Mouse (Mus musculus) frontal cortex, adult (tissue): ENCODE measurements around the gene Sec22b.
A peak's percentile ranks its signal among the peaks of the same experiment; 100 is the strongest.

Experiments used
- ATAC-seq: cut with Nextera tagmentation; 2 replicates; pipeline ENCODE4 v1.9.2; 2017; ENCODE audit warnings: mild to moderate bottlenecking, moderate library complexity, mixed read lengths; ENCODE audit not compliant: low TSS enrichment

Gene Sec22b

DNA sequence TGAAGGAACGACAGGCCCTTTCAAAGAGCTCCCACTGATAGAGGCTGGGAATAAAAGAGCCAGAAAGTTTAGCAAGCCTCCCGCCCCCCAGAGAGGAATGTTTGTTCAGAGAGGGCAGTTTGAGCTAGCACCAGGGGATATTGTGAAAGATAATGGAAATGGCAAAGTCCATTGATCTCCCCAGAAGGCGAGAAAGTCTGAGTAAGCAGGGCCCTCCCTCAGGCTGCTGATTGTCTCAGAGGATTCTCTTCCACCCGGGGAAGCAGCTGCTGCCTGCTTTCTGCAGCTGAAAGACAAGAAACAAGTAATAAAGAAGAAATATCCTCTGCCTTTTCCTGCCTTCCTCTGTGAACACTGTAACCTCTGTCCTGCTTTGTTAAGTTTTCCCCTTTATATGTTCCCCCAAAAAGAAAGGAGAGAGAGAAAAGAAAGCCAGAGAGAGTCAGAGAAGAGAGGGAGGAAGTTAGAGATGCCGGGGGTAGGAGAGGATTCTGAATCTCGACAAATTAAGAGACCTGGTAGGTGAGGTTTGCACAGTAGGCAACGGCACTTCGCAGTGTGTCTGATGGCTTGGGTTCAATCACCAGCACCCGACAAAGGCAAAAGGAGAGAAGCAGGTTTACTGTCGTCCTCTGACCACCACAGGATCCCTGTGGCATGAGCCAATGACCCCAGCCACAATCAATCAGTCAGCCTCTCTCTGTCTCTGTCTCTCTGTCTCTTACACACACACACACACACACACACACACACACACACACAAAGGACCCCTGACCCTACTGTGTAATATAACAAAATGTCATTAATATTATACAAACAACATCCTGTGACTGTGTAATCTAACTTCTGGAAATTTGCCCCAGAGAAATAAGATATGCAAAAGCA is 38.9 kb downstream of the Sec22b start:
- ATAC-seq = no peak

DNA sequence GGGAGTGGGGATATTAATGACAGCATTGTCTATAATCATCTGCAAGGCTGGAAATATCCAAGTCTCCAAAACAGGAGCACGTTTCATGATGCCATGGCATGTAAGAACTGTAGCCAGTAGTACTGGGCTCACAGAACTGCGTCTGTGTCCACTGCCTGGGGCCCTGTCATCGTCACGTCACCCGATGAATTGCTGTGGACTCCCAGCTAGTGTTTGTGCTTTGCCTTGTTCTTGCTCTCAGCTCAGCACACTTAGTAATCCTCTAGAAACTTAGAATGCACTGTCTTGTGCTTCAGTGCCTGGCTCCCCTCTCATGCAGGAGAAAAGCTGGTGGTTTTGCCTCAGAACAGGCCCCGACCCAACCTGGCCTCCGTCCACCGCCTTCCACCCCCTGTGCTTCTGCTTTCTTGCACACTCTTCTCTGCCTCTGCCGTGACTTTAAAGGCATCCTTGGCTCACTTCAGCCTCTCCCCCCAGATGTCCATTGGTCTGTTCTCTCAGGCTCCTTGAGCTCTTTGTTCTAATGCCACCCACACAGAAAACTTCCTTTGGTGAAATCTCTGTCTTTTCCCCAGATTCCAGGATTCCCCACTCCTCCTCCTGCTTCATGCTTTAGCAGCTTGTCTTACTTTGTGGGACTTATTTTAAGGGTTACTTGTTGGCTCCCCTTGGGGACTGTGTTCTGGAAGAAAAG is 39.7 kb downstream of the Sec22b start:
- peak; percentile 72 for ATAC-seq

DNA sequence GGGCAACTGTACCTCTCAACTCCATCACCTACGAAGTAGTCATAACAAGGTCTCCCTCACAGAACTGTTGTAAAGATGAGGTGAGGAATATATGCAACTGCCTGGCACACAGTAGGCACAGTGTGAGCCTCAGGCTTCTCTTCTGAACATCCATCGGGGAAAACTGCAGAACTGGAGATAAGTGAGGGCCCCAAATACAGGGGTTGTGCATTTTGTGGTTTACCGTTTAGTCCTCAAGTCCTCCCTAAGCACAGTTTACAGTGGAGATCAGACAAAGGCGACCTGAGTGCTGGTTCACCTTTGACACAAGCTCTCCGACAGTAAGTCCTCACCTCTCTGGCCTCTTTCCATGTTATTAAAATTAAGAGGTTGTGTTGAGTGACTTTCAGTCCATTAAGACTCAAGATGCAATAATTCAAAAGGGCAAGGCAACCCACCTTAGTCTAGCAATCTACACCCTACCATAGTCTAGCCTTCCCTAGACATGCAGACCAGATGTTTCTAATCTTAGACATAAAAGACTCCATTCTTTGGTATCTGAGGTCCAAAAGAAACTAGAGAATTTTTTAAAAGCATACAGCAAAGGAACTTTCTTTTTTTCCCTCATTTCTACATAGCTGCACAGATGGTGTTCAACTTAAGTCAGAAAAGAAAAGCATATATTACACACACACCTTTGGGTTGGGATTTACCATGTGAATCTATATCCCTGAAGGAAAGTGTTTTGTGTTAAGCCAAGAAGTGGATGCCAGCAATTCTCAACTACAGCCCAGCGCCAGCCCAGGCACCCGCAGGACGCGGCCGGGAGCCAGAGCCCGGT is 40.7 kb downstream of the Sec22b start:
- ATAC-seq = peak; percentile 78

DNA sequence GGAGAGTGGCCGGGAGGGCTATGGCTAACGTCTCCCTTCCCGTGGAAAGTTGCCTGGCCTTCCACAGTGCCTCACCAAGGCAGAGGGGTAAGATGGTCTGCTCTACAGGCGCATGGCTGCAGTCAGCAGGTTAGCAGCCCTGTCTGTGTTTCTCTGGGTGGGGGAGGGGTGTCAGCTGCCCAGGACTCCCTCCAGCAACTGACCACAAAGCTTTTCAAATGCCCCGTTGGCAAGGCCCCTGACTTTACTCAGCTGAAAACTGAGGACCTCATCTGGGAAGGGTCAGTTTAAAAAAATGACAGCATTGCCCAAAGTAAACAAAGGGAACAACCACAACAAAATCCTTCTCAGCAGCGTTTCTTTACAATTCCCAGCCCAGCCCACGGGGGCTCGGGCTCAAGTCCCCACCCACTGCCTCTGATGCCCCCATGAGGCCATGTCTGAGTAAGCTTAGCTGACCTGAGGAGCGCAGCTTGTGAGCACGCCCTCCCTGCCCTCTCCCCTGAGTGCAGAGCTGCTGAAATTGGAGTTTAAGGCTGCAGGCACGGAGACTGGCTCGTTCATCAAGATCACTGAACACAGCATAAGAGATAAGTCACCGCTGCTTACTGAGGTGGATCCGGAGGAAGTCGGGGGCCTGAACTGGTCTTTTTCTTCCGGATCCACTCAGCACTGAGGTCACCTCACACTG is 41.4 kb downstream of the Sec22b start:
- no peak for ATAC-seq

DNA sequence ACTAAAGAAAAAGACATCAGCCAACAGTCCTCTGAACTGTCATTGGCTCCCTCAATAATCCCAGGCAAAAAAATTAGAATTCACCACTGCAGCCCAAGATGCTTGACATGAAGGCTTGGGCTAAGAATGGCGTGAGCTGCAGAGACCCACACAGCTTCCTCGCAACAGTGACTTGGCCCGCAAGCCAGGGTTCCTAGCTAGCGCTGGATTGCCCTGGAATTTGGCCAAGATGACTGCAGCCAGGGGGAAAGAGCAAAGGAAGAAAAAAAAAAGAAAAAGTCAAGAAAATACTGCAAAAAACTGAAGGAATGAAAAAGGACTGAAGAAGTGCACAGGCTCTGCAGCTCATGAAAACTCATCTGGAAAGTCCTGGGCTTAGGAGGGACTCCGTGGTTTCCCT is 43.5 kb downstream of the Sec22b start:
- ATAC-seq = no peak

DNA sequence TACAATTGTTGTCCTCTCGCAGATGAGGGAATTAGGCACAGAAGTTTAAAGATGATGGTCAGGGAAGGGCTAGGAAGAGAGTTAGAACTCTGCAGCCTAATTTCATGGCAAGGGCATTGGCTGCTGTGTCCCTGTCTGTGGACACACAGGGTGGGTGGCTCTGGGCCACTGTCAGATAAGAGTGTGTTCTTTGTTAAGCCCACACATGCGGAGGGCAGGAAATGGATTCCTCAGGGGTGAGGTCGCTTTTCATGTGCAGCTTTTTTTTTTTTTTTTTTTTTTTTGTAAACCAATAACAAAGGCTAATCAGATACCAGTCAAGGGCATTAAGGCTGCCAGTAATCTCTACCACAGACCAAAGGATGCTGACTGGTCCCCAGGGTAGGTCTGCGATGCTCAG is 45.4 kb downstream of the Sec22b start:
- no peak for ATAC-seq

DNA sequence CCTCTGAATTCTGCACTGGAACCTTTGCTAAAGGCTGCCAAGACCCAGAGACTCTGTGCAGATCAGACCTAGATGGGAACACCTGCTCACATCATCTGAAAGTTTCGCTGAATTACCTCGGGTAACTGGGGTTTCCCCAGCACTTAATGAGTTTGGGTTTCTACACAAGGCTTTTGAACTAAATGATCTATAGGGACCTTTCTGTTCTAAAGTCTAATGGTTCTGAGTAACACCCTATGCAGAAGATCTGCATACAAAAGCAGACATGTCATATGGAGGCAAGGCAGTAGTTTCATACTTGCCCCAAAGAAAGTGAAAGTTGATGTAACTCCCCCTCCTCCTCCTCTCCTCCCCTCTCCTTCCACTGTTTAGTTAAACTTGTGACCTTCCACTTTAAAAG is 47.5 kb downstream of the Sec22b start:
- no peak for ATAC-seq

DNA sequence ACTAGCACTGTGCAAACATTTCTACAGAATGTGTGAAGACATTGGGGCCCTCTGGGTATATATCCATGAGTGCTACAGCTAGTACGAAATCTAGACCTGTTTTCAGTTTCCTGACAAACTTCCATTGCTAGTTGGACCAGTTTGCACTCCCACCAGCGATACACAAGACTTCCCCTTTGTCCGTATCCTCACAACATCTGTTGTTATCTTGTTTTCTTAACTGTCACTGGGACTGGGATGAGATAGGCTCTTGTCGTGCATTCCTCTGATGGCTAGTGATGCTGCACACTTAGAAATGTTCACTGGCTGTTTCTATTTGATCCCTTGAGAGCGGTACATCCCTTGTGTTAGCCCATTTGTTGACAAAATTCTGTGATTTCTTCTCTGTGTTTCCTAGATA is 49.0 kb downstream of the Sec22b start:
- ATAC-seq = no peak

DNA sequence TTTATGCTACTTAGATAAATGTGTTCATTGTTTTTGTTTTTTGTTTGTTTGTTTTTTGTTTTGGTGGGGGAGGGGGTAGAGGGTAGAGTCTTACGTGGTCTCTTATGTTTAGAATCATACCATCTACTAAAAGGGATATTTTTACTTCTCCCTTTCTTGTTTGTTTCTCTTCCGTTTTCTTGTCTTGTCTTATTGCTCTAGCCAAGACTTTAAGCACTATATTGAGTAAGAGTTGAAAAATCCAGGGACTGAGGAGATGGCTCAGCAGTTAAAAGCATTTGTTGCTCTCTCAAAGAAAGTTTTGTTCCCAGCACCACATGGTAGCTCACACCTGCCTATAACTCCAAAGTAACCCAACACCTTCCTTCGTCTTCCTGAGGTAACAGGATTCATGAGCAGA is 50.1 kb downstream of the Sec22b start:
- ATAC-seq = no peak

DNA sequence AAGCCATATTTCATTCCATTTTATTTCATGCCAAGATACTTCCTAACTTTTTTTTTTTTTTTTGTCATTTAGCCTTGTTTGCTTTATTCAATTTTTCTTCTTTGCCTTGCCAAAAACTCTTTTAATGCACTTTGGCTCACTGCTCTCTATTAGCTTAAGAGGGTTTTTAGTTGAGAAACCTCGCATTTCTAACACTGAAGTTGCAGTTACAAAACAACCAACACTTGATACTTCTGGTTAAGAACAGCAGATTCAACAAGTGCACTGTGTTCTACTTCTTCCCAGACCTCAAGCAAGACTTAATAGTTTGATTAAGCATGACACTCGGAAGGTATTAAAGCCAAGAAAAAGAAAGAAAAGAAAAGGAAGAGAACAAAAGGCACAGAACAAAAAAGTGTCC is 52.2 kb downstream of the Sec22b start:
- ATAC-seq = no peak

DNA sequence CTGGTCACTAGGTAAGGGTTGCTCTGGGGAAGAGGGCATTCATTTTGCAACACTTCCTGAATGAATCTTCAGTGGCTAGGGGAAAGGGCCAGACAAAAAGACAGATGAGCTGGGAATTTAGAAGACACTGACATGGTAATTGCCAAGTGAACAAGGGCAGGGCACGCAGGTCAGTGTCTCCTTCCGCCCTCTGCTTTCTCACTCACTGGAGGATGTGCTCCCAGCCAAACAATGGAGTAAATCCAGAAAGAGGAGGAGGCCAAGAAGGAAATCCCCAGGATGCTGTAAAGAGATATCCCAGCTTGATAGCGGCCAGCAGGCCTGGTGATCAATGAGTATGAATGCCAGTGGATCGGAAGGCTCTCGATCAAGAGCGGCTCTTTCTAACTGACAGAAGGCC is 55.3 kb downstream of the Sec22b start:
- no peak for ATAC-seq

DNA sequence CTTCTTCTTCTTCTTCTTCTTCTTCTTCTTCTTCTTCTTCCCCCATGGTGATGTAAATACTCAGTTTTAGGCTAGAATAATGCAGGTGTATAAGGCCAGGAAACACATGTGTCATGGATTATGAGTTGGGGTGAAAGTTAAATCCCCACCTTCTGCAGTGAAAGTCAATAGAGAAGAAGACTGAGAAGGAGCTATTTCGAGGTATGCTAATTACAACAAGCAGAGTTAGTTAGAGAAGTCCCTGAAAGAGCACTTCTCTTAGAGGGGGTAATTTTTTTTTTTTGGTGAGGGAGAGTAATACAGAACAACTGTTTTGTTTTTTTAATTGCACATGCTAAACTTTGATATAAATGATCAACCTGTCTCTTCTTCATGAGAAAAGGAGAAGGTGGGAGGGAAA is 55.9 kb downstream of the Sec22b start:
- ATAC-seq = no peak

DNA sequence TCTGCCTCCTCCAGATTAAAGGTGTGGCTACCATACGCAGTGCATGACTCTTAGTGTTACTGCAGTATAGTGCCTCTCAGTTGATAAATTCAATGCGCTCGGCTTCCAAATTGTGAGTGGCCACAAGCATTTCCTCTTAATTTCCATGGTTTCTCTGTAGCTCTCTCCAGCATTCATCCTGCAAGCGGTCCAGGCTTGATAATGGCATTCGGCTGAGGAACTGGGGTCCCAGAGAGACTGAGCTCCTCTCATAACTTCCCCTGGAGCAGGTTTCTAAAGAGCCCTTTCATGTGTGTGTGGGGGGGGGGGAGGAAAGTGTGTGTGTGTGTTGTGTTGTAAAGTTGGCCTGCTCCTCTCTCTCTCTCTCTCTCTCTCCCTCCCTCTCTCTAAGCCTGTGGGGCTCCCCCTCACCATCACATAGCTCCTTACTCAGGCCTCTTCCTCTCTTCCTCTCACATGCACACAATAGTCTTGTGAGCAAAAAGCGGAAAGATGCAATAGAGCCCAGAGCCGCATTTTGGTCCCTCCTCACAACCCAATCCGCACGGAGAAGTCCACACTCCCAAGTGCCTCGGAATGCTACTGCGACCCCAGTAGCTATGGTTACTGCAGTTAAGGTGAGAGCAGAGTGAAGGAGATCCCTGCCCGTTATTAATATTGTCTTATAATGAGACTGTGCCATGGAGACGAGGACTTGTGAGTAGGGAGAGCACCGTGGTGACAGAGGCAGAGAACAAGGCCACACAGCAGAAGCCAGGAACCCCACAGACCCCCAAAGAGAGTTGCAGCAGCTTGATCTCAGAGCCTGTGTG is 60.0 kb downstream of the Sec22b start:
- ATAC-seq = no peak

DNA sequence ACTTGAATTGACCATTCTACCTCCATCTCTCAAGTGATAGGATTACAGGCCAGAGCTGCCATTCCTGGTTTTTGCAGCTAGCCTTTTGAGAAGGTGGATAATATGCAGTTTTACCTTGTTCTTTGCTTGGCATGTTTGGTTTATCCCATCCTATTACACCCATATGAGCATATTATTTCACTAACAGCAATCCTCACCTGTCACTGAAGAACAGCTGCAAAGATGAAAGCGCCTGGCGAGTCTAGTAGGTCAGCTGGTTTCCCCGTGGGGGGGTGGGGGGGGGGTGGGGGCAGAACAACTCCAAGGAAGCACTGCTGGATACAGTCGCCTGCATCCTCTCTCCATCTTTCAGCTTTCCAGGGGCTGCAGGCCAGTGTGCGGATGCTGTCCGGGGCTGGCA is 61.0 kb downstream of the Sec22b start:
- ATAC-seq = no peak

DNA sequence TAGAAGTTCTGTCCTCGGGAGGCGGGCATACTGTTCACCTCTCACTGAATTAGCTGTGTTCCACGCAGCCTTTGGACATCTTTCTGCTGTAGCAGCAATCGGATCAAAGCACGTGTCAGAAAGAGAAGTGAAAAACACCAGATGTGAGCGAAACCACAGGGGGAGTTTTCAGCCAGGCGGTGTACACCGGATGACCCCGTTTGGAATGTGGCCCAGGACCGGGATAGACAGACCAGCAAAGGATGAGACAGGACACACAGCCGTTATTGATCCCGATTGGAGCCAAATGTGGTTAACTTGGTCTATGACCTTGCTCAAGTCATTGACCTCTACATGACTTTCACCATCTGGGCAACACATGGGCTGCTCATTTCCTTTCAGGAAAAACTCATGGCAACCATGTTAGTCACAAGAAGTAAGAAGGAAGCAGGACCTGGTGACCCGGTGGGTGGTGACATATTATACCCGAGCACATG is 63.9 kb downstream of the Sec22b start:
- ATAC-seq = no peak

DNA sequence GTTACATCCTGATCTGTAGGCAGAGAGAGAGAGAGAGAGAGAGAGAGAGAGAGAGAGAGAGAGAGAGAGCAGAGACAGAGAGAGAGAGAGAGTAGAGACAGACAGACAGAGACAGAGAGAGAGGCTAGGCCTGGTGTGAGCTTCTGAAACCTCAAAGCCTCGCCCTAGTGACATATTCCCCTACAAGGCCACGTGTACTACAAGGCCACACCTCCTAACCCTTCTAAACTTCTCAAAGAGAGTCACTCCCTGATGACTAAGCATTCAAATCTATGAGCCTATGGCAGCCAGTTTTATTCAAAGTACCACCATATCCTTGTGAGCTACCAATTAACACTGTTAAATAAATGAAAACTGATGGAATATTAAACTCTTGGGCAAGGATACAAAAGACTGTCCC is 66.6 kb downstream of the Sec22b start:
- ATAC-seq = no peak

DNA sequence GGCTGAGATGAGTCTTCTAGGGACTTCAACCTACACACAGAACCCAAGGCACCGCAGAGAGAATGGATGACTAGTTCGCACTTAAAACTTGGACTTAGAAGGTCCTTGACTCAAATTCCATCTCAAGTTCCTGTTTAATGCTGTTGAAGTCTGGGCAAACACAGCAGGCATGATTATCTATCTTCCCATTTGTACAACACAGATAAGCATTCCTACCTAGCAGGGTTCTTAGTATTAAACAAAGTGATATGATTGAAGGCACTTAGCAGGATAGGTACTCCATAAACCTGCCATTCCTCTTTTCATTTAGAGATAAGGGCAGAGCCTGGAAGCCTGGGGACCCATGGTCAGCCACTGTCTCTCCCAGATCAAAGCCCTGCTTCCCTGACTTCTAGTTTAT is 67.2 kb downstream of the Sec22b start:
- ATAC-seq = no peak

DNA sequence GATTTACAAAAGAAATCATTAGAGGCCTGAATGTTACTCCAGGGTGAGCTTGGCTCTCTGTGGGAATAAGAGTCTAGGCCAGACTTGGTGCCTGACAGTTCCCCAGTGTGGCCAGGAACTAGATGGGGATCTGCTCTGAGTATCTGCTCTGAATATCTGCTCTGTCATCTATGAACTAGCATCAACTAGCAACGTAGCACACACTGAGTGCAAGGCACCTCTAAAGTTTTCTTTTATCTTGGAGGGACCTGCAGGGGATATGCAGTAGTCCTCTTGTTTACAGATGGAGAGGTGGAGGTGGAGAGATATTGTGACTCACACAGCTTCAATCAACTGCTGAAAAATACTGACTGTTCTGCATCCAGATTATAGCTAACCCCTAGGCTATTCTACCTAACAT is 68.0 kb downstream of the Sec22b start:
- no peak for ATAC-seq

DNA sequence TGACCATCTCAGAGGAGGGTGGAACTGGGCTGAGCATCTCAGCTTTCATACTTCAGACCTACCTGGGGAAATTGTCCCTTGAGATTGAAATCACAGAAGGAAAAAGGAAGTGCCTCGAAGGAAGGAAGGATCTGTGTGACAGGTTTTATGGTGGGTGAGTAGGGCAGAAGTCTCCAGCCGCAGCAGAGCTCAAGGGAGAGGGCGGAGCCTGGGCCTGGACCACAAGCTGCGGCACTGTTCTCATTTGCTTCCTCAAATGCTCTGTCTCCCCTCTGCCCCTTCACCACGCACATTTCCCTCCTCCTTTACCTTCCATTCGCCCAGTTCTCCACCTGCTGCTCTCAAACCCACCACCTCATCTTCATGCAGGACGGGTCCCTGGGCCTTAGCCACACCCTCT is 70.1 kb downstream of the Sec22b start:
- ATAC-seq = no peak

DNA sequence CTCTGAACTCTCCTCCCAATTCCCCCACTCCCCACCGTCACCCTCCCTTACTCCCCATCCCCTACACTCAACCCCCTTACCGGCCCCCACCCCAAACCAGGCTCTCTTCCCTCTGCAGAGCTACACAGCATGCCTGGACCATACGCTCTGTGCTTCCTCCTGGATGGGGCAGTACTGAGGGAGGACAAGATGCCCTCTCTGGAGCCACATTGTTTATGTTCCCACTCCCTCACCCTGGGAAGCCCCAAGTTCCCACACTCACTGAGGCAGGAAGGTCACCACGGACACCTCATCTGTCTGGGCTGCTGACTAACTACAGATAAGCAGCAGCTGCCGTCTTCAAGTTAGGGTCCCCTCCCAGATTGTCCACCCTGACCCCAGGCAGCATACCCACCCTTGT is 71.2 kb downstream of the Sec22b start:
- ATAC-seq = no peak

DNA sequence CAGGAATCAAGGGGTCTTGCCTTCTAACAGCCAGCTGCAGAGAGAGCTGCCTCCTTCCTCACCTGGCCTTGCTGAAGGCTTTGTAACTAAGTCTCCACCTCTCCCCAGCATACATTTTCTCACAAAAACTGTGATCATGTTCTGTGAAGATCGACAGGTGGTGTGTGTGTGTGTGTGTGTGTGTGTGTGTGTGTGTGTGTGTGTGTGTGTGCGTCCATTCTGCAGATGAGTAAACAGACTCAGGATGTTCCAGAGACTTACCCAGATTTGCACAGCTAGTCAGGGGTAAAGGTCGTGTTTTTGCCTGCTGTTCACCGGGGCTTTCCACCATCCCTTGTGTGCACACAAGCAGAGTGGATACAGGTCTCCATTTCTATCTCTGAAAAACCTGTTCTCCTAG is 71.7 kb downstream of the Sec22b start:
- no peak for ATAC-seq
